Mouse (Mus musculus) ovary, adult 2 months (tissue): ENCODE results near the gene Qk. TPM values are rescaled to one million over a fixed set of nuclear protein-coding genes. Genes with fewer than 3 reads are reported as not detected.

Source experiments
- polyA plus RNA-seq: library from polyadenylated mRNA; depleted of rRNA; stranded (reverse); fragments of >200 nt; gene quantifications from 2 replicates; pipeline ENCODE4 v1.2.3, GENCODE M21; 2012; rRNA removed

Gene Qk
- polyA plus RNA-seq, result 150 and 238 TPM in 2 replicates

DNA sequence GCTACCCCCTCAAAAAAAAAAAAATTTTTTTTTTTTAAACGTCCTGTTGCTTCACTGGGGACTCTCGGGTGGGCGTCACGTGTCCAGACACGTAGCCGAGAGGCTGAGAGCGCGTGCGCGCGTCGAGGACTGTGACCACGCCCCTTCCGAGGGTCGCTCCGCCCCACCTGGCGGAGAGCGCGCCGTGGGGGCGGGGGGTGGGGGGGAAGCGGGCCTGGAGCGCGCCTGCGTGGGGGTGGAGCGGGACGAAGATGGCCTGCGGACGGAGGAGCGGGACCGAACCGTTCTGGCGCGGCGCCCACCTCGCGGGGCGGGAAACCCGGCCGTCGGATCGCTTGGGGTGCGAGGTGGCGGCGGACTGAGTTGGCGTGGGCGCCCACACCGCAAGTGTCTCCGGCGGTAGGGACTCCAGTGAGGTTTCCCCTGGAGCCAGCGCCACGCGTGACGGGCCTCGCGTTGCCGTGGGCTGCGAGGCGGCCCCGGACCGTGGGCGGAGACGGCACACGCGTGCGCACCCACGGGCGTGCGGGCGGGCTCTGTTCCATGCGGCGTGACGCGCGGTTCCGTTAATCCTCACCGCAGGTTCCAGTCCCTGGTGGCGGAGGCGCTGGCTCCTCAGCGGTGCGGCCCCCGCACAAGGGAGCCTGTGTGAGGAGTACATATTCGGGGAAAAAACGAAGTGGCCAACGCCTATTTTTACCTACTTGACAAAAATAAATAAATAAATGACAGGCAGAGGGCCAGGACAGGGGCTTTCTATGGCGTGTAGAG, at the start of gene Qk:
Qk (minus strand) TSS at position 170 of the 771 bp plus-strand sequence.

